8 mouse cellular contexts compared by ENCODE assay signal in the genomic region with DNA sequence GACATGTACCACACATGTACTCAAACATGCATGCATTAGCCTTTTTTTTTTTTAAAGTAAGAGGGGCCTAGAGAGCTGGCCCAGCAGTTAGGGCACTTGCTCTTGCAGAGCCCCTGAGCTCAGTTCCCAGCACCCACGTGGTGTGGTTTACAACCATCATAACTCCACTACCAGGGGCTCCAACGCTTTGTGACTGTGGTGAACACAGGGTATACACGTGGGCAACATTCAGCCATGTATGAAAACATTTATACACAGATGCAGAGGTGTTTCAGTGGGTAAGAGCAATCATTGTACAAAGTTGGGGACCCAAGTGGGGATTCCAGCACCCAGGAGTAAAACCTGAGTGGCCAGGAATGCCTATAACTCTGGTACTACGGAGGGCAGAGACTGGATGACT. TPM values are rescaled to one million over a fixed set of nuclear protein-coding genes. Genes with fewer than 3 reads are reported as not detected.
DNase-seq lines count a peak whose midpoint lies in the region; ATAC-seq lines count a peak whose summit lies in the region.

No protein-coding gene starts in this region.

- no peak overlapping the region for H3K4me3 ChIP-seq in kidney, embryonic 14.5 days (ENCODE audit: low read length)
- peak overlapping the region; percentile 54; the same call in 1 of the 2 replicates for H3K4me3 ChIP-seq in brown adipose tissue, adult 24 weeks (ENCODE audit: insufficient read depth, low read depth, low read length)
- H3K4me3 ChIP-seq in hindbrain, embryonic 15.5 days, result no peak overlapping the region
- no peak overlapping the region for H3K4me3 ChIP-seq in midbrain, embryonic 14.5 days (replicated peaks; ENCODE audit: low read depth, low read length)

- no peaks in the 10 kb centered on the region for H3K27me3 ChIP-seq in kidney, embryonic 14.5 days (ENCODE audit: control insufficient read depth, insufficient read depth, low read length)
- no peaks in the 10 kb centered on the region for H3K27me3 ChIP-seq in hindbrain, embryonic 15.5 days
- no peaks in the 10 kb centered on the region for H3K27me3 ChIP-seq in midbrain, embryonic 14.5 days (ENCODE audit: control insufficient read depth, insufficient read depth, low read length)

- intact Hi-C loops in left cerebral cortex, postnatal 10 days (cut with DNase I), result no loop called here

- no peak for ATAC-seq in kidney, embryonic 14.5 days (ENCODE audit: low FRiP score, low TSS enrichment)
- no peak for ATAC-seq in hindbrain, embryonic 15.5 days (ENCODE audit: low FRiP score, low read depth)
- ATAC-seq in midbrain, embryonic 14.5 days (ENCODE audit: low FRiP score, low TSS enrichment), result no peak
- no peak for ATAC-seq in CD4-positive, CD25-positive, alpha-beta regulatory T cell, adult 4 months

- 89% methylated on average over 4 of the region's 4 CpGs for WGBS in kidney, embryonic 14.5 days
- WGBS in hindbrain, embryonic 15.5 days, result 85% methylated on average over 4 of the region's 4 CpGs
- WGBS in midbrain, embryonic 14.5 days, result 89% methylated on average over 4 of the region's 4 CpGs

- DNase-seq in kidney, postnatal 25 days, result no peak
- no peak for DNase-seq in midbrain, embryonic 14.5 days
- DNase-seq in left cerebral cortex, postnatal 10 days (ENCODE audit: extremely low spot score in 1 of 2, low spot score in 2 of 2), result no peak
- DNase-seq in frontal cortex, postnatal 36 days (ENCODE audit: low spot score in 2 of 2), result no peak

- H3K9ac ChIP-seq in kidney, embryonic 14.5 days (ENCODE audit: low read depth, low read length), result no peak overlapping the region
- H3K9ac ChIP-seq in hindbrain, embryonic 15.5 days, result no peak overlapping the region
- H3K9ac ChIP-seq in midbrain, embryonic 14.5 days (replicated peaks; ENCODE audit: low read length), result no peak overlapping the region

- H3K4me1 ChIP-seq in kidney, embryonic 14.5 days (ENCODE audit: control insufficient read depth, insufficient read depth, low read length), result peaks cover 12% of the 10 kb centered on the region; the same call in 1 of the 2 replicates
- peaks cover 12% of the 10 kb centered on the region for H3K4me1 ChIP-seq in brown adipose tissue, adult 24 weeks (ENCODE audit: control insufficient read depth, insufficient read depth, insufficient read length, low read length)
- H3K4me1 ChIP-seq in hindbrain, embryonic 15.5 days (replicated peaks), result peaks cover 17% of the 10 kb centered on the region
- H3K4me1 ChIP-seq in midbrain, embryonic 14.5 days (ENCODE audit: control insufficient read depth, insufficient read depth, low read length), result peaks cover 10% of the 10 kb centered on the region

- H3K9me3 ChIP-seq in kidney, embryonic 14.5 days (ENCODE audit: control insufficient read depth, low read length), result no peaks in the 10 kb centered on the region
- no peaks in the 10 kb centered on the region for H3K9me3 ChIP-seq in hindbrain, embryonic 15.5 days
- H3K9me3 ChIP-seq in midbrain, embryonic 14.5 days (ENCODE audit: control insufficient read depth, low read length), result no peaks in the 10 kb centered on the region

- peak overlapping the region; percentile 30; the same call in 1 of the 2 replicates for H3K27ac ChIP-seq in kidney, embryonic 14.5 days (ENCODE audit: low read depth, low read length)
- peak overlapping the region; percentile 98 for H3K27ac ChIP-seq in brown adipose tissue, adult 24 weeks (replicated peaks; ENCODE audit: low read depth, low read length)
- H3K27ac ChIP-seq in hindbrain, embryonic 15.5 days (replicated peaks), result peak overlapping the region; percentile 81; the same call in 1 of the 2 replicates
- peak overlapping the region; percentile 85; the same call in 1 of the 2 replicates for H3K27ac ChIP-seq in midbrain, embryonic 14.5 days (replicated peaks; ENCODE audit: low read depth, low read length)

- H3K4me2 ChIP-seq in kidney, embryonic 14.5 days (replicated peaks; ENCODE audit: low read depth, low read length), result peak overlapping the region; percentile 36; the same call in 1 of the 2 replicates
- H3K4me2 ChIP-seq in hindbrain, embryonic 15.5 days, result peak overlapping the region; percentile 57; the same call in 1 of the 2 replicates
- H3K4me2 ChIP-seq in midbrain, embryonic 14.5 days (ENCODE audit: low read length), result peak overlapping the region; percentile 53; the same call in 1 of the 2 replicates

- no peaks in the 10 kb centered on the region for H3K36me3 ChIP-seq in kidney, embryonic 14.5 days (ENCODE audit: control insufficient read depth, insufficient read depth, low read length)
- H3K36me3 ChIP-seq in hindbrain, embryonic 15.5 days, result no peaks in the 10 kb centered on the region
- H3K36me3 ChIP-seq in midbrain, embryonic 14.5 days (ENCODE audit: control insufficient read depth, insufficient read depth, low read length), result no peaks in the 10 kb centered on the region

RNA-seq across cellular contexts. Expression of a gene that starts 16.0 kb away (rescaled TPM):
- 10.2 and 10.3 TPM in 2 replicates for polyA plus RNA-seq in kidney, embryonic 14.5 days (2014; fragmentation: Nextera tagmentation; extraction: Ambion mirVana)
- polyA plus RNA-seq in brown adipose tissue, adult 24 weeks (2012; ENCODE audit: insufficient read depth, insufficient read length, missing spikeins), result 2.9 and 6.7 TPM in 2 replicates
- 1.9 and 2.6 TPM in 2 replicates for polyA plus RNA-seq in hindbrain, embryonic 15.5 days (2015; fragmentation: Nextera tagmentation; extraction: Ambion mirVana)
- 1.4 and 1.9 TPM in 2 replicates for polyA plus RNA-seq in midbrain, embryonic 14.5 days (2014; fragmentation: Nextera tagmentation; extraction: Ambion mirVana)
- total RNA-seq in left cerebral cortex, postnatal 10 days (2021), result 1 to 10 TPM; 1.7 to 4.0 TPM
- 1 to 10 TPM; 1.3 to 2.3 TPM for polyA plus RNA-seq in CD4-positive, CD25-positive, alpha-beta regulatory T cell, adult 4 months (2017; shearing (Covaris generic))

RNA-seq across cellular contexts. Expression of a gene that starts 21.5 kb away (rescaled TPM):
- 0.29 TPM in 1 of 2 replicates, not detected in the other for polyA plus RNA-seq in kidney, embryonic 14.5 days (2014; fragmentation: Nextera tagmentation; extraction: Ambion mirVana)
- polyA plus RNA-seq in brown adipose tissue, adult 24 weeks (2012; ENCODE audit: insufficient read depth, insufficient read length, missing spikeins), result not detected in 2 replicates
- polyA plus RNA-seq in hindbrain, embryonic 15.5 days (2015; fragmentation: Nextera tagmentation; extraction: Ambion mirVana), result 0.21 and 0.37 TPM in 2 replicates
- 0.16 TPM in 1 of 2 replicates, not detected in the other for polyA plus RNA-seq in midbrain, embryonic 14.5 days (2014; fragmentation: Nextera tagmentation; extraction: Ambion mirVana)
- not detected for total RNA-seq in left cerebral cortex, postnatal 10 days (2021)
- not detected for polyA plus RNA-seq in CD4-positive, CD25-positive, alpha-beta regulatory T cell, adult 4 months (2017; shearing (Covaris generic))

RNA-seq across cellular contexts. Expression of a gene that starts 24.0 kb away (rescaled TPM):
- polyA plus RNA-seq in kidney, embryonic 14.5 days (2014; fragmentation: Nextera tagmentation; extraction: Ambion mirVana), result 90.2 and 105 TPM in 2 replicates
- 499 and 545 TPM in 2 replicates for polyA plus RNA-seq in brown adipose tissue, adult 24 weeks (2012; ENCODE audit: insufficient read depth, insufficient read length, missing spikeins)
- polyA plus RNA-seq in hindbrain, embryonic 15.5 days (2015; fragmentation: Nextera tagmentation; extraction: Ambion mirVana), result 817 and 859 TPM in 2 replicates
- 420 and 582 TPM in 2 replicates for polyA plus RNA-seq in midbrain, embryonic 14.5 days (2014; fragmentation: Nextera tagmentation; extraction: Ambion mirVana)
- 1,000 to 10,000 TPM; 1,621 to 1,667 TPM for total RNA-seq in left cerebral cortex, postnatal 10 days (2021)
- 10 to 100 TPM; 29.6 to 47.8 TPM for polyA plus RNA-seq in CD4-positive, CD25-positive, alpha-beta regulatory T cell, adult 4 months (2017; shearing (Covaris generic))

RNA-seq across cellular contexts. Expression of a gene that starts 36.2 kb away (rescaled TPM):
- polyA plus RNA-seq in kidney, embryonic 14.5 days (2014; fragmentation: Nextera tagmentation; extraction: Ambion mirVana), result 24.0 and 26.6 TPM in 2 replicates
- 16.2 and 18.3 TPM in 2 replicates for polyA plus RNA-seq in brown adipose tissue, adult 24 weeks (2012; ENCODE audit: insufficient read depth, insufficient read length, missing spikeins)
- polyA plus RNA-seq in hindbrain, embryonic 15.5 days (2015; fragmentation: Nextera tagmentation; extraction: Ambion mirVana), result 25.6 and 26.3 TPM in 2 replicates
- polyA plus RNA-seq in midbrain, embryonic 14.5 days (2014; fragmentation: Nextera tagmentation; extraction: Ambion mirVana), result 23.0 and 24.0 TPM in 2 replicates
- 1 to 10 TPM; 9.3 to 9.4 TPM for total RNA-seq in left cerebral cortex, postnatal 10 days (2021)
- 10 to 100 TPM in 1 of 2 experiments, 1 to 10 TPM in 1; 7.9 to 14.1 TPM for polyA plus RNA-seq in CD4-positive, CD25-positive, alpha-beta regulatory T cell, adult 4 months (2017; shearing (Covaris generic))

Comparison
In these comparisons a context has a peak if more than half of its experiments do, and no peak if none do; other contexts are left out.
1. H3K27ac ChIP-seq: peak in every context shown above with its lines; median percentile 98 in brown adipose tissue, adult 24 weeks; 85 in midbrain, embryonic 14.5 days; 81 in hindbrain, embryonic 15.5 days; 30 in kidney, embryonic 14.5 days.